Mouse (Mus musculus): ENCODE results near the gene Ak2.

The Ak2 gene

DNA sequence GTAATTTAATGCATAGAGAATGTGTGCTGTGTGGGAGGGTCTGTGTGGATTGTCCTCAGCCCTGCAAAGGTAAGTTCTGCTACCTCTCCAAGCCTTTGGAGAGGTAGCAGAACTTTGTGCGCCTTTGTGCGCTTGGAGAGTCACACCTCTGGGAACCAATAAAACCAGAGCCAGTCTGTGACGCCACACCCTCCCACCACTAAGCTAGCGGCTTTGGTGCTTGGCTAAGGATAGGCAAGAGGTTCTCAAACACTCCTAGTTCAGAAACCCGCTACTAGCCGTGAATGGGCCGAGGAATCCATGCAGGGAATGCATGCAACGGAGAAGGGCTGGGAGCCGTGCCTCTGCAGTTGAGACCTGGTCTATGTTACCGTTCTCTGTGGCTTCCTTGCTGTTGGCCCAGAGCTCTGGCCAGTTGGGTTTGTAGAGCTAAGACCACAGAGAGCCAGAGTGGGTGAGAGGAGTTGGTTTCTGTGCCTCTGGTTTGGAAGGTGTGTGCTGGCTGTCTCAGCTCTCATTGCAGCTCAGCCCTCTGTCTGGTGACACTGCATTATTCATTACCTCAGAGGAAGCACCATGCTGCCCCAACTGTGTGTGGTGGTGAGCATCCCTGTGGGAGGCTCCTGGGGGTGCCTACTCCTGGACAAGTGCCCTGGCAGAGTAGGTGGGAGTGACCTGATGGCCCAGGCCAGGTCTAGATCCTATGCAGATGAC, 21.6 kb downstream of the Ak2 start:
- DNase-seq (ENCODE audit: low spot score): no peak

DNA sequence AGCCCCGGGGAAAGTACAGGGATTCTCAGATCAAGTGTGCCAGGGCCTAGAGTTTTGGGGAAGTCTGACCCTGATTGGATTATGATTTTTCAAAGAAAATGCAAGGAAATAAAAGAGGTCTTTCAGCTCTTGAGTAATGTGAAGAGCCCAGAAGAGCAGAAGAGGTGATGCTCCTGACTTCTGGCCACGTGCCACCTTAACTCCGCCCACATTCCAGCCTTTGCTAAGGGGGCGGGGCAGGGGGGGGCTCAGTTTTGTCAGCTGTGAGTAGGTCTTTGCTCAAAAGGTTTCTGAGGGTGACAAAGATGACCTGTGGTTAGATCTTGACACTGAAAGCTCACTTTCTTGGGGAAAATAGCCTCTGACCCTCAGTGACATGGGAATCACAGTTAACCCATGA, 24.6 kb downstream of the Ak2 start:
- DNase-seq (ENCODE audit: low spot score): no peak

DNA sequence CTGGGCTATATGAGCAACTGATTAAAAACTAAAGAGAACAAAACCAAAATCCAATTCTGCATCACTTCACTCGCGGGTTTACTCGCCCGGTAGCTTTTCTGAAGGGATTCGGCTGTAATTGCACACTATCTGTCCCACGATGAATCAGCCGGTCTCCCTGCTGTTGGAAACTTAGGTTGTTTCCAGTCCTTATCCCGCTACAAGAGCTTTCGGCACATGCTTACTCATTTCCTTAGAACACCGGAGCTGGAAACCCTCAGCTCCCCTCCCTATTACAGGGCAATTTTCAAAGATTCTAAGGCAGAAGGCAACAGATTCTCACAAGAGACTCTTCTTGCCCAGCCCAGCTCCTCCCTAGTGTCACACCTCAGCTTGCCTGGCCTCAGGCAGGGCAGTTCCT, 25.4 kb downstream of the Ak2 start:
- no peak for DNase-seq (ENCODE audit: low spot score)

- no peak for DNase-seq (ENCODE audit: low spot score)
Observed at GRCm38 (mm10) chr4:129018788-129019435, 27.2 kb downstream of the Ak2 start.

DNA sequence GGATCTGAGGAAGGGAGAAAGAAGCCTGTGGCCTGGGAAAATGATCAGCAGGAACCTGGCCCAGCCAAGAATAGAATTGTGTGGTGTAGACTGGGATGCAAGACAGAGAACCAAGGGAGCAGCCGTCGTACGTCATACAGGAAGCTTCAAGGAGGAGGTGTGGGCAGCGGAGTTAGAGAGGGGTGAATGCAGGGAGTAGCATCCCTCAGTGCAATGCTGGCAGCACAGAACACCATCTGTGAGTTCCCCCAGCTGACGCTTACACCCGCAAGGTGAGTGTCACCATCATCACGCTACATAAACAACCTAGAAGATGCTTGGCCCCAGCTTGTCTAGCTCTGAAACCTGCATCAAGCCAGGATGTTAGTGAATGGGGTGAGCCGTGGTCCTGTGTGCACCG, 28.0 kb downstream of the Ak2 start:
- DNase-seq (ENCODE audit: low spot score): no peak

- no peak for DNase-seq (ENCODE audit: low spot score)
Observed at GRCm38 (mm10) chr4:129020454-129020853, 28.7 kb downstream of the Ak2 start.

- no peak for DNase-seq (ENCODE audit: low spot score)
Observed at GRCm38 (mm10) chr4:129021426-129021825, 29.7 kb downstream of the Ak2 start.

DNA sequence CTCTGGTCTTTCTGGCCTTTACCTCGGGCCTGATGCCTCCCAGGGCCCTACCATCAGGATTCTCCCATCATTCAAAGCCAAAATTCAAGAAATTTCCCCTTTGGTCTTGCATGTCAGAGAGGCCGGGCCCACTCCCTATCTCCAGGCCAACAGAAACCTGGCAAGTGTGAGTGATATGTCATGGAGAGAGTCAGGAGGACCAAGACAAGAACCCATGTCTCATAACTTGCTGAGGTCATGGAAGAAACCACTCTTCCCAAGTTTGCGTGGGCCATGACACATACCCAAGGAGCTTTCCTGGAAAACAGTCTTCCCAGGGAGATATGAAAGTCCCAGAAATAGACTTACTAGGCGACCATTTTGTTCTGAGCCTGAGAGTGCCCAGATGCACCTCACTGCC, 30.1 kb downstream of the Ak2 start:
- DNase-seq (ENCODE audit: low spot score): no peak

DNA sequence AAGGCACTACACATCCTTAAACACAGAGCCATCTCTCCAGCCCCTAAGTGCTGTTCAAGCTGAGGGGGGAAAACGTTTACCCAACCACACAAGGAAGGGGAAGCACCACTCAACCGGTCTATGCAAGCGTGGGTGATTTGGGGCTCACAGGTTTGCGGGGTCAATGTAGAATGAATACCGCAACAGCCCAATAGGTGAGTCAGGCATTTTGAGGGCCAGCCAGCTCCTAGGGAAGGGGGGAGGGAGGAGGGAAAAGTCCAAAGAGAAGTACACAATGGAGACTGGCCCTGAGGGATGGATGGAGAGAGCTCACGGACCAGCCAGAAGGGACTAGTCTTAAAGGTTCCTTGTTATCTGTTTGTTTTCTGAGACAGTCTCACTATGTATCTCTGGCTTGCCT, 32.1 kb downstream of the Ak2 start:
- no peak for DNase-seq (ENCODE audit: low spot score)

GRCm38 (mm10) chr4:129024775-129025174, 33.0 kb downstream of the Ak2 start:
- DNase-seq (ENCODE audit: low spot score): no peak

DNA sequence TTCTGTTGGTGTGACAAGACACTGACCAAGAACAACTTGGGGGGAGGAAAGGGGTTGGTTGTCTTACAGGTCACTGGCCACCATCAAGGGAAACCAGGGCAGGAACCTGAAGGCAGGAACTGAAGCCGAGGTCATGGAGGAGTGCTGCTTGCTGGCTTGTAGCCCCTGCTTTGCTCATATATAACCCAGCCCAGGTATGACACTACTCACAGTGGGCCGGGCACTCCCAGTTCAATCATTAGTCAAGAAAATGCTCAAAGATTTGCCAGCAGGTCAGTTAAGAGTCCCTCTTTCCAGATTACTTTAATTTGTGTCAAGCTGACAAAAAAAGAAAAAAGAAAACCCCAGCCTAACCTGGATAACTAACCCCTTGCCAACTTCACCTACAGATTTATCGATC, 33.9 kb downstream of the Ak2 start:
- DNase-seq (ENCODE audit: low spot score): no peak

DNA sequence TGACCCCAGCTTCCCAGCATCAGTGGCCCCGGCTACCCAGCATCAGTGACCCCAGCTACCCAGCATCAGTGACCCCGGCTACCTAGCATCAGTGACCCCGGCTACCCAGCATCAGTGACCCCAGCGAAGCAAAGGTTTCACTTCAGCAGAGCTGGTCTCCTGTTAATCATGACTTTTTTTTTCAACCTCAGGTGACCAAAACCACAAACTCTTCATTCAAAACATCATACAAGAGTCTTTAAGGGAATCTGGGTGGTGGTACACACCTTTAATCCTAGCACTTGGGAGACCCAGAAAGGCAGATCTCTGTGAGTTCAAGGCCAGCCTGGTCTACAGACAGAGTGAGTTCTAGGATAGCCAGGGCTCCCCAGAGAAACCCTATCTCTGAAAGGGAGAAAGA, 39.0 kb downstream of the Ak2 start:
- no peak for DNase-seq (ENCODE audit: low spot score)

- DNase-seq (ENCODE audit: low spot score): no peak
Observed at GRCm38 (mm10) chr4:129031408-129031965, 39.7 kb downstream of the Ak2 start.

DNA sequence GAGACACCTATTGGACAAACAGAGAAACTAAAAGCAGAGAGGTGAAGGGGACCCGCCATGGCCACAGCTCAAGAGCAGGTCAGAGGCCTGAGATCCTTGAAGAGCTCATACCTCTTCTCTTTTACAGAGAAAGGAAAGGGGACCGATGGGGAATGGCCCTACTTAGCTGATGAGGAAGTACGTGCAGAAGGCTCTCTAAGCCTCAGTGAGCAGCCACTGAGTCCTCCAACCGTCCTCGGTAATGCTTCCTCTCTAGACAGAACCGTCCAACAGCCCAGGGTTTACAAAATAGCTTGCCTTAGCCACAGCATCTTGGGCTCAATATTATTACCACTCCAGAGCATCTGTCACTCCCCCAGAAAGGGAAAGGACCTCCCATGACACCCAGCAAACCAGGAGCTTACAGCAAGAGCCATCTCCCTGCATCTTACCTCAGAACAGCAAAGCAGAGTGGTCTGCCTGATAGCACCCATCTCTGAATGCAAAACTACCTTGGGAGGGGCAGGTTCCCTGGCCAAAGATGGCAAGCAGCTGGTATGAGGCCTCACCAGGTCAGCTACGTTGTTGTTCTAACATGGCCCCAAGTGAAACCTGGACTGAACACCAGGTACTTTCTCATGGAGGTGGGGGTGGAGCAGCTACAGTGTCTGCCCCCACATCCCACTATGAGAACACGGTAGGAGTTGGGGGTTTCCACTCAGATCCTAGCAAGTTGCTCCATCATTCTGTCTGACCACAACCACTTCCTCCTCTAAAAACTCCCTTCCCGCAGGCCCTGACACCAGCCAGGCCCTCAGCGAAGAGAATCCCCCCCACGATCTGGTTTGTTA, 40.6 kb downstream of the Ak2 start:
- DNase-seq (ENCODE audit: low spot score): no peak

DNA sequence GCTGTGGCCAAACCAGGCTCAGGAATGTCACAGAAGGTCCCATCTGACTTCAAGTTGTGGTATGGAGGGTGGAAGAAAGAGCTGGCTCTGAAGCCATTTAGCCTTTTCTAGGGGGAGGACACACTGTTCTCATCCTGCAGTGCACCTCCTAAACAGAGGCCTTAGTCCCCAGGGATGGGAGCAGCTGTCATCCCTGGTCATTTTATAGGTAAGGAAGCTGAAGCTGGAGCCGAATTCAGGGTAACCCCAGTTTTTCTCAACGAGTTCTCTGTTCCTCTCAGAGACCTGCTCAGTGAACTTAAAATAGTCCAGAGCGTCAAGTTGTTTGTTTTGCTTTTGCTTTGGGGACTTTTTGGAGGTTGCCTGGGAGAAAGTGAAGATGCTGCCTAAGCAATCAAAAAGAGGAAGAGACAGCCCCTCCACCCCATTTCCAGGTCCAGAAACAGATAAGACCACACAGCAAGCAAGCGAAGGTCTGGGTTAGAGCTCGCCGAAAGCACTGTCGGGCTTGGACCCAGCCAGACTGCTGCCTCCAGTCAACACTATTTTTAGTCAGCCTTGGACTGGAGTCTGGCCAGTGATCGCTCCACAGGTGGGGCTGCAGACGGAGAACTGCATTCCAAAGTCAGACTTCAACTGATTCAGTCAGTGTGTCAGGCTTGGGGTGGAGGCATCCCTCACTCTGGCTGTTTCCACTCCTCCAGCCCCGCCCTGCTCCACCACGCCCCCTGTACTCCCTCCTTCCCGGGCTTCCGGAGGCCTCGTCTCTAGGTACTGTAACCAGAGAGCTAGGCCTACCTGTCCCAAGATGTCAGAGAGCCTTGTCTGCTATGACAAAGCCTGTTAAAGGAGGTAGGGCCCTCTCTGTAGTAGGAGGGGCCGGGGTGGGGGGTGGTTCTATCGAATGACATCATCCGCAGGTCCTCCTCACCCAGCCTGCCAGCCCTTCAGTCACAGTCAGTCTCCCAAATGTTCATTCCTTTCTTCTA, 41.5 kb downstream of the Ak2 start:
- DNase-seq (ENCODE audit: low spot score): peak; percentile 57

DNA sequence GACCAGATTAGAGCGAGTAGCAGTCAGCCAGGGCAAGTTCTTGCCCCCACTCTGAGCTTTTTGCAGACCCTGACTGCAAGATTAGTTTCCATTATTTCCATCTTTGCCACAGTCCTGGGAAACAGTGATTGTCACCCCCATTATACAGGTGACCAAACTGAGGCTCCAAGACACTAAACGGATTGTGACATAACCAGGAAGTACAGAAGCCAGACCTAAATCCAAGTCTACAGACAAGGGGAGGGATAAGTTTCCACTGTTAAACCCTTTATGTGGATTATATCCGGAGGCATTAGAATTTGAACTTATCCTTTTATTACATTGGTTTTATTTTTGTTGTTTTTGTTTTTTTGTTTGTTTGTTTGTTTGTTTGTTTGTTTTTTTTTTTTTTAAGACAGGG, 42.5 kb downstream of the Ak2 start:
- DNase-seq (ENCODE audit: low spot score): no peak

DNA sequence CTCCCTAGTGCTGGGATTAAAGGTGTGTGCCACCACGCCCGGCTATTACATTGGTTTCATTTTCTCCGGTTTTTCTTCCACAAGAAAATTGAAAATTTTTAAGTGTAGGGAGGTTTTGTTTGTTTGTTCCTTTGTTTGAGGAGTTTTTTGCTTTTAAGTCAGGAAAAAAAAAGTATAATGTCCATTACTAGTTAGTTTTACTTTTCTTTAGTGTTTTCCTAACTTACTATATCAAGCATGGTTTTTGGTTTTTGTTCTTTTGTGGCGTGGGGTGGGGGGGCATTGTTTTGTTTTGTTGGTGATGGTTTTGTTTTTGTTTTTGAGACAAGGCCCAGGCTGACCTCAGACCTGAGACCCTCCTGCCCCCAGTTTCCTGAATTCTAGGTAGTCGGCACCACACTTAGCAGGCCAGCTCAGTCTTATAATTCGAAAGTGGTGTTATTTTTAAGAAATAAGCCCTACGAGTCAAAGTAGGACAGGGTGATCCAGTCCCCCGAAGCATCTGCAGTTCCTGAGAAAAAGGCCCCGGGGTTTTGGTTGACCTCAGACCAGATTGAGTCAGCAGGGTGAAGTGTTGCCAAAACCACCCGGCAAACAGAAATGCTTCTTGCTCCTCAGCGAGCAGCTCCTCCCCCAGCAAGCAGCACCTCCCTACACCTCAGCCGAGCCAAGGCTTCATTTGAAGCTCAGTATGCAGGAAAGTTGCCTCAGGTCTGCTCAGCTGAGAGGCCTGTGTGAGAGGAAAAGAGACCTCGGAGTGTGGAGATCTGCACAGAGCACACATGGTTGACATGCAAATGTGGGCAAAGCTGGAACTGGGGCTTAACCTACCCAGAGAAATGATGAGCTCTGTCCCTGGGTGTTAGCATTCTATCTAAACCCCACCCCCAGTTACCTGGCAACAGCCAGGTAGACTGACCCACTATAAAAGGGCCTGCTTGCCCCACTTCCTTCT, 43.2 kb downstream of the Ak2 start:
- DNase-seq (ENCODE audit: low spot score): no peak

DNA sequence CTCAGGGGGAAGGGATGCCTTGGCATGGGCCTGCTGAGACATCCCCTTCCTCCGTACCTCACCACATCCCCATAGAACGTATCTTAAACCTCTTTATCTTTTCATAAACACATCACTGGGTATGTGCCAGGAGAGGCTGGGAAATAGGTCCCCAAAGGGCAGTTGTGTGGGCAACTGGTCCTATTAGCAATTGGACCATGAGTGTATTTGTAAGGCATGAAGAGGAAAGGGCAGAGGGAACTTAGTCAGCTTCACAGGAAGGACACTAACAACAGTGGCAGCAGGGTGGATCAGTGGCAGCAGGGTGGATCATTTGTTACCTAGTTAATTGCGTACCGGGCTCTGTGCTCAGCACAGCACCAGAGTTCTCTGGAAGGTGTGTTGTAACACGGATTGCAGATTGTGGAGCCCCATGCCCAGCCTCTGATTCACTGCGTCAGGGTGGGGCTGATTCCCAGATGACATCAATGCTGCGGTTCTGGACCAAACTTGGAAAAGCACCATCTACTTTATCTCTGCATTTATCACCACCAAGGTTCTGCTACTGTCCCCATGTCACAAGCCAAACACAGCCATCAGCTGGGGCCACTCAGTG, 44.2 kb downstream of the Ak2 start:
- no peak for DNase-seq (ENCODE audit: low spot score)

DNA sequence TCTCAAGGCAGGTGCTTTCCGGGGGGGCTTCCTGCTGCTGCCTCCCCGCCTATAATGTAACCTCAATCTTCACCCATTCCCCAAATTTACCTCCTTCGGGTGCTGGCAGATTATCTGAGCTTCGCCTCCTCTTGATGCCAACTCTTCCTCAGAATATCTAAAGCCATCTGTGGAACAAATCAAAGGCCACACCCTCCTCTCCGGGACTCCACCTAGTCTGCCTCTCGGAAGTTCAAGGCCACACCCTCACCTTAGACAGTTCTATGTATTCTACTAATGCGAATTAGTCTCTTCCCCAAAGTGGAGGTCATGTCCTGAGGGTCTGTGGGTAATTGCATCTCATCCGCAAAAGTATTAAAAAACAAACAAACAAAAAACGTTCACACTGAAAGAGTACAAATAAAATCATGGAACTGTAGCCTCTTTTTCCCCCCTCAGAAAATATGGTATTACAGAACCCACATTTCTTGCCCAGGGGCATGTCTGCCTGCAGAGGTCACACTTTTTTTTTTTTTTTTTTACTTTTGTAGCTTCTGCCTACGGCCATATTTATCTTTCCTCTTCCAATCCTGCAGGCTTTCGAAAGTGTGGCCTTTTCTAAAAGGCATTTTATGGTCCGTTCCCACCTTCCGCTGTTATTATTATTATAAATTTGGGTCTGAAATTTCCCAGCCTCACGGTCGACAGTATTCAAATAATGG, 56.1 kb downstream of the Ak2 start:
- no peak for DNase-seq (ENCODE audit: low spot score)

All from embryo, embryonic 10.5 days (tissue).